Mouse (Mus musculus): ENCODE data around the gene Flvcr1. TPM values are rescaled to one million over a fixed set of nuclear protein-coding genes. Genes with fewer than 3 reads are reported as not detected.

Gene Flvcr1
- polyA plus RNA-seq, 1 experiment from 2014 or later: 10.5 TPM

DNA sequence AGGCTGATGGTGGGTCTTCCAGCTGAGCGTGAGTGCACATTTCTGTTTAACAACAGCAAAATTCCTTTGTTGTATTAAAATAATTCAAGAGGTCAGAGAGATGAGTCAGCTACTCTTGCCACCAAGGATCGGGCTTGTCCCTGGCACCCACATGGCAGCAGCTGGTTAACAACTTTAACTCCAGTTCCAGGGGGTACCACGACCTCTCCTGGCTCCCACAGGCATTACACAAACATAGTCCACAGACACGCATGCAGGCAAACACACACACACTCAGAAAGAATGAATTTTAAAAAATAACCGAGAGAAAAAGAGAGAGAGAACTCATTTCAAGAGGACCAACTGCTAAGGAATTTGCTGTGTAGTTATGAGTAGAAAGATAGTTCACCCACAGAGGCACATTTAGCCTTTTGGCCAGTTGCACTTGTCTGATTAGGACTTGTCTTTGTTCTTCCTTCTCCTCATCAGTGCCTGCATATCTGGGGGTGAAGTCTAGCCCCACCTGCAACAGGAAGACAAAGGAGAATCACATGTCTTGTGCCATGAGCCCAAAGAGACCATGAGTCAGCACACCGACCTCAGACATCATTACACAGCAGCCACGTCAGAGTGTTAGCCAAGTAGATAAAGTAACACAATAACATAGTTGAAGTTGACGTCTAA is 29.0 kb upstream of the Flvcr1 start:
- 70% methylated on average over 8 of the region's 8 CpGs for WGBS
- no peaks in the 10 kb centered on the region for H3K4me1 ChIP-seq (ENCODE audit: control insufficient read depth, insufficient read depth, low read length)
- H3K36me3 ChIP-seq (replicated peaks; ENCODE audit: control insufficient read depth, insufficient read depth, low read depth, low read length): no peaks in the 10 kb centered on the region
- no peak overlapping the region for H3K4me2 ChIP-seq (ENCODE audit: low read depth, low read length)
- no peak overlapping the region for H3K4me3 ChIP-seq (ENCODE audit: low read depth, low read length)
- H3K27ac ChIP-seq (replicated peaks; ENCODE audit: low read depth, low read length): no peak overlapping the region
- H3K9me3 ChIP-seq (replicated peaks; ENCODE audit: control insufficient read depth, low read length): no peaks in the 10 kb centered on the region
- ATAC-seq (replicated peaks; ENCODE audit: insufficient number of reproducible peaks, low FRiP score, low TSS enrichment, low read depth) (no peak), DNase-seq (ENCODE audit: low spot score) (no peak)
- no peak overlapping the region for H3K9ac ChIP-seq (replicated peaks; ENCODE audit: low read length)
- no peaks in the 10 kb centered on the region for H3K27me3 ChIP-seq (ENCODE audit: control insufficient read depth, insufficient read depth, low read length)

DNA sequence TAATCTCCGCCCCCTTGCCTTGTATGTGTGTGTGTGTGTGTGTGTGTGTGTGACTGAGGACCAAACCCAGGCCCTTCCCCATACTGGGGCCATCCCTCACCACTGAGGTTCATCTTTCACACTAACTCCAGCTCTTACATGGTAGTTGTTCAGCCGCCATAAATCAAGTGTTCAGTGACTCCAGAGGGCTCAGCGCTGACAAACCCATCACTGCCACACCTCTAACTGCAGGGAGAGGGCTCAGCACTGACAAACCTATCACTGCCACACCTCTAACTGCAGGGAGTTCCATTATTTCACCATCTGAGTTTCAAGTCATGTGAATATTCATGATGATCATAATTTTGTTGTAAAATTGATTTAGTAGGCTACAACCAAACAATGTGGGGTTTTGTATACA is 27.6 kb upstream of the Flvcr1 start:
- Histone ChIP-seq H3K9me3 (replicated peaks; ENCODE audit: control insufficient read depth, low read length) (no peaks in the 10 kb centered on the region), H3K36me3 (replicated peaks; ENCODE audit: control insufficient read depth, insufficient read depth, low read depth, low read length) (no peaks in the 10 kb centered on the region), H3K4me2 (ENCODE audit: low read depth, low read length) (no peak overlapping the region), H3K4me3 (ENCODE audit: low read depth, low read length) (no peak overlapping the region), H3K27me3 (ENCODE audit: control insufficient read depth, insufficient read depth, low read length) (no peaks in the 10 kb centered on the region), H3K4me1 (ENCODE audit: control insufficient read depth, insufficient read depth, low read length) (no peaks in the 10 kb centered on the region), H3K27ac (replicated peaks; ENCODE audit: low read depth, low read length) (no peak overlapping the region), H3K9ac (replicated peaks; ENCODE audit: low read length) (no peak overlapping the region)
- WGBS: 83% methylated on average over 3 of the region's 3 CpGs
- no peak for DNase-seq (ENCODE audit: low spot score)
- ATAC-seq (replicated peaks; ENCODE audit: insufficient number of reproducible peaks, low FRiP score, low TSS enrichment, low read depth): no peak

DNA sequence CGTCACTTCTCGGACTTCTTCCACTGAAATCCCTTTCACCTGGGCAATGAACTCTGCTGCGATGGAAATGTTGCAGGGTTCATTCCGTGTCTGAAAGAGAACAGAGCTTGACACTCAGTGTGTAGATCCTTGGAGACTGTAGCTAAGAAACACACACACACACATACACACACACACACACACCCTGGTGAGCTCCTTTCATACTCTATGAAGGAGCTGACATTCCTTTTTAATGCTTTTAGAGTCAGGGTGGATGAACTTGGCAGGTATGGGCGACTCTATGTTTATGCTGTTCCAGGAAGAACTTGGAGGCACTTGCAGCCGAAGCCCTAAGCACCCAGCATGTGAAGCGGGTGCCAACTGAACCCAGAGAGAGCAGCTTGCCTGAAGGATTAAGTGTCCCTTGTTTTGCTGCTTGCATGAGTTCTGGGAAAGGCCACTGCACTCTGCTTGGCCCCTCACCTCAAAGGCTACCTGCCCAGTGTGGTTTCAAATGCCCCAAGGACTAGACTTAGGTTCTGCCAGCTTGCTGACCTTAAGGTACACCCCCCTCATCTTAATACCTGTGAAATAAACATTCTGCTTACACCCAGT is 20.4 kb upstream of the Flvcr1 start:
- Histone ChIP-seq H3K9me3 (replicated peaks; ENCODE audit: control insufficient read depth, low read length) (no peaks in the 10 kb centered on the region), H3K27me3 (ENCODE audit: control insufficient read depth, insufficient read depth, low read length) (no peaks in the 10 kb centered on the region), H3K4me3 (ENCODE audit: low read depth, low read length) (no peak overlapping the region), H3K4me2 (ENCODE audit: low read depth, low read length) (no peak overlapping the region), H3K4me1 (ENCODE audit: control insufficient read depth, insufficient read depth, low read length) (no peaks in the 10 kb centered on the region), H3K27ac (replicated peaks; ENCODE audit: low read depth, low read length) (no peak overlapping the region), H3K9ac (replicated peaks; ENCODE audit: low read length) (no peak overlapping the region), H3K36me3 (replicated peaks; ENCODE audit: control insufficient read depth, insufficient read depth, low read depth, low read length) (no peaks in the 10 kb centered on the region)
- 73% methylated on average over 7 of the region's 7 CpGs for WGBS
- DNase-seq (ENCODE audit: low spot score) (no peak), ATAC-seq (replicated peaks; ENCODE audit: insufficient number of reproducible peaks, low FRiP score, low TSS enrichment, low read depth) (no peak)

DNA sequence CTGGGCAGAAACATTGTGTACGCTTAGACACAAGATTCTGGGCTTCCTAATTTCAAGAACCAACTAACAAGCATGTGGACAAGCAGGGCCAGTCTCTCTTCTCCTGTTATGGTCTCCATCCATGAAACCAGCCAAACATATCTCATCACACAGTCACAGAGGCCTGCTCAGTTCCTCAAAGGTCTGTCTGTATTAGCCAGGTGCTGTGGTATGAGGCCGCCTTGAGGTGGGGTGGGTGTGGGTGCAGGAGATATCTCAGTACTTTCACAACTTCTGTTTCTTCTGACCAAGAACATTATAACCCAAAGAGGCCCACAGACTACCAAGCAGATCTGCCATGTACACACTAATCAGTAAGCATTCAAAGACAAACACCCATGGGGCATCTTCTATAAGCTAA is 19.3 kb upstream of the Flvcr1 start:
- H3K27me3 ChIP-seq (ENCODE audit: control insufficient read depth, insufficient read depth, low read length): no peaks in the 10 kb centered on the region
- DNase-seq (ENCODE audit: low spot score): no peak
- no peak overlapping the region for H3K27ac ChIP-seq (replicated peaks; ENCODE audit: low read depth, low read length)
- no peak for ATAC-seq (replicated peaks; ENCODE audit: insufficient number of reproducible peaks, low FRiP score, low TSS enrichment, low read depth)
- no peaks in the 10 kb centered on the region for H3K4me1 ChIP-seq (ENCODE audit: control insufficient read depth, insufficient read depth, low read length)
- no peaks in the 10 kb centered on the region for H3K9me3 ChIP-seq (replicated peaks; ENCODE audit: control insufficient read depth, low read length)
- no peaks in the 10 kb centered on the region for H3K36me3 ChIP-seq (replicated peaks; ENCODE audit: control insufficient read depth, insufficient read depth, low read depth, low read length)
- H3K9ac ChIP-seq (replicated peaks; ENCODE audit: low read length): no peak overlapping the region
- H3K4me3 ChIP-seq (ENCODE audit: low read depth, low read length): no peak overlapping the region
- WGBS: 98% methylated on average over 2 of the region's 2 CpGs
- H3K4me2 ChIP-seq (ENCODE audit: low read depth, low read length): no peak overlapping the region

DNA sequence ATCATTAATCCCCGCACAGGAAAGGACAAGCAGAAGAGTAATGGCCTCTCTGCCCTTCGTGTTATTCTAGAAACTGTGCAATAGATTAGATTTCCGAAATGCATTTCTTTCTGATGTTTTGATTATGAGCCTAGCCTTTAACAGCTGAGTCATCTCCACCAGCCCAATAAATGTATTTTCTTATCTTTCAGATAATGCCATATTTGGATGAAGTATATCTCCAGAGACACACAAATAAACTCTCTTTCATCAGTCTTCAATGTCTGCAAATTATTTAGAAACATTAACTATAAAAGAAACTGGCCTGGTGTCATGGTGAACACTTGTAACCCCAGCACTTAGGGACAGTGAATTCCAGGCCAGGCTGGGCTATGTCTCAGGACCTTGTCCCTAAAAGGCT is 16.7 kb upstream of the Flvcr1 start:
- no peak overlapping the region for H3K27ac ChIP-seq (replicated peaks; ENCODE audit: low read depth, low read length)
- DNase-seq (ENCODE audit: low spot score): no peak
- H3K4me3 ChIP-seq (ENCODE audit: low read depth, low read length): no peak overlapping the region
- H3K27me3 ChIP-seq (ENCODE audit: control insufficient read depth, insufficient read depth, low read length): no peaks in the 10 kb centered on the region
- no peak overlapping the region for H3K9ac ChIP-seq (replicated peaks; ENCODE audit: low read length)
- ATAC-seq (replicated peaks; ENCODE audit: insufficient number of reproducible peaks, low FRiP score, low TSS enrichment, low read depth): no peak
- 84% methylated on average over 3 of the region's 3 CpGs for WGBS
- no peak overlapping the region for H3K4me2 ChIP-seq (ENCODE audit: low read depth, low read length)
- H3K9me3 ChIP-seq (replicated peaks; ENCODE audit: control insufficient read depth, low read length): no peaks in the 10 kb centered on the region
- no peaks in the 10 kb centered on the region for H3K36me3 ChIP-seq (replicated peaks; ENCODE audit: control insufficient read depth, insufficient read depth, low read depth, low read length)
- no peaks in the 10 kb centered on the region for H3K4me1 ChIP-seq (ENCODE audit: control insufficient read depth, insufficient read depth, low read length)

DNA sequence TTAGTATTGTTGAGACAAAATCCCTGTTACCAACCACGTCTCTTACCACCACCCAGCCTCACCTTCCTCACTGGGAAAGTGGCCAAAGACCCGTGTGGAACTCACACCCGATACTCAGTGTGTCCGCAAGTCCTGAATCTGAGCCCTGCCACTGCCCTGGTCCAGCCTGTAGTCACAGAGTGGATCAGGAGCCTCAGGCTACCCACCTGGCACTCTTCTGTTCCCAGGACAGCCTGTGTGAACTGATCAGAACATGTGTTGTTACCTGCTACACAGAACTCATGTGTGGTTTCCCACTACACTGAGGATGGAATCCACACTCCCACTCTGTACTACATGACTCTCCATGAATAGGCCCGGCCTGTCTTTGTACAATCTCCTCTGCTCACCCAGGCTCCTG is 16.1 kb upstream of the Flvcr1 start:
- 78% methylated on average over 5 of the region's 5 CpGs for WGBS
- Histone ChIP-seq H3K4me3 (ENCODE audit: low read depth, low read length) (no peak overlapping the region), H3K9ac (replicated peaks; ENCODE audit: low read length) (no peak overlapping the region), H3K27ac (replicated peaks; ENCODE audit: low read depth, low read length) (no peak overlapping the region), H3K27me3 (ENCODE audit: control insufficient read depth, insufficient read depth, low read length) (no peaks in the 10 kb centered on the region), H3K9me3 (replicated peaks; ENCODE audit: control insufficient read depth, low read length) (no peaks in the 10 kb centered on the region), H3K4me2 (ENCODE audit: low read depth, low read length) (no peak overlapping the region), H3K4me1 (ENCODE audit: control insufficient read depth, insufficient read depth, low read length) (no peaks in the 10 kb centered on the region), H3K36me3 (replicated peaks; ENCODE audit: control insufficient read depth, insufficient read depth, low read depth, low read length) (no peaks in the 10 kb centered on the region)
- no peak for DNase-seq (ENCODE audit: low spot score)
- ATAC-seq (replicated peaks; ENCODE audit: insufficient number of reproducible peaks, low FRiP score, low TSS enrichment, low read depth): no peak

DNA sequence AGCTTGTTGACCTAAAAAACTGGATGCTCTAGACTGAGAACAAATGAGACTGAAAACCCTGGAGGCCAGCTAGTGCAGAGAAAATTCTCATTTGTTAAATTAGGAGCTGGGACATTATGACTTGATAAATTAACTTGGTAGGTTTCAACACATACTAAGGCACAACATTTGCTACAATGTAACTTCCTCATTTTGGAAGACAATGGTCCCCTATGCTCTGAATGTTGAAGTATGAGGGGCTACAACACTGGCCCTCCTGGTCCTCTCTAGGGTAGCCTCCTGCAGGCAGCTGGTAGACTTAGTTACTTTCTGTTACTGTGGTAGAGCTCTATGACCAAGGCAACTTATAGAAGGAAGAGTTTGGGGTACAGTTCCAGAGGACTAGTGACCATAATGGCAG is 15.4 kb upstream of the Flvcr1 start:
- H3K9ac ChIP-seq (replicated peaks; ENCODE audit: low read length): no peak overlapping the region
- no peak overlapping the region for H3K4me2 ChIP-seq (ENCODE audit: low read depth, low read length)
- no peaks in the 10 kb centered on the region for H3K27me3 ChIP-seq (ENCODE audit: control insufficient read depth, insufficient read depth, low read length)
- H3K27ac ChIP-seq (replicated peaks; ENCODE audit: low read depth, low read length): no peak overlapping the region
- ATAC-seq (replicated peaks; ENCODE audit: insufficient number of reproducible peaks, low FRiP score, low TSS enrichment, low read depth): no peak
- H3K36me3 ChIP-seq (replicated peaks; ENCODE audit: control insufficient read depth, insufficient read depth, low read depth, low read length): no peaks in the 10 kb centered on the region
- H3K4me1 ChIP-seq (ENCODE audit: control insufficient read depth, insufficient read depth, low read length): no peaks in the 10 kb centered on the region
- H3K4me3 ChIP-seq (ENCODE audit: low read depth, low read length): no peak overlapping the region
- no peaks in the 10 kb centered on the region for H3K9me3 ChIP-seq (replicated peaks; ENCODE audit: control insufficient read depth, low read length)
- no peak for DNase-seq (ENCODE audit: low spot score)

DNA sequence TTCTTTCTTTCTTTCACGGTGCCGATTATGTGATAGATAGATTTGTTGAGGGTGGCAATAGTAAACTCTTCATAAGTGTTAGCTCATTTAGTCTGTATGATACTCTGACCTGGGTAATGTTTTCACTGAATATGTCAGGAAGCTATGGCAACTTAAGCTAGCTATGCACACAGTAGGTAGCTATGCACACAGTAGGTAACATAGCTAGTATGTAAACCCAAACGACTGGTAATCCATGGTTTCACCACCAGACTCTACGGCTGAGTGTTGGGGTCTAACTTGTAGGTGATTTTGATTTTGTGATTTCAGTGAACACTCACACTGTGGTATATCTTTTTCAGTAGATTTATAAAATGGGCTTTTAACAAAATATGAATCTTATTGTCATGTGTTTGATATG is 12.0 kb upstream of the Flvcr1 start:
- WGBS: 92% methylated on average over 4 of the region's 4 CpGs
- no peak overlapping the region for H3K27ac ChIP-seq (replicated peaks; ENCODE audit: low read depth, low read length)
- H3K4me1 ChIP-seq (ENCODE audit: control insufficient read depth, insufficient read depth, low read length): no peaks in the 10 kb centered on the region
- no peaks in the 10 kb centered on the region for H3K36me3 ChIP-seq (replicated peaks; ENCODE audit: control insufficient read depth, insufficient read depth, low read depth, low read length)
- no peak overlapping the region for H3K4me2 ChIP-seq (ENCODE audit: low read depth, low read length)
- H3K27me3 ChIP-seq (ENCODE audit: control insufficient read depth, insufficient read depth, low read length): no peaks in the 10 kb centered on the region
- H3K9me3 ChIP-seq (replicated peaks; ENCODE audit: control insufficient read depth, low read length): no peaks in the 10 kb centered on the region
- no peak overlapping the region for H3K9ac ChIP-seq (replicated peaks; ENCODE audit: low read length)
- DNase-seq (ENCODE audit: low spot score) (no peak), ATAC-seq (replicated peaks; ENCODE audit: insufficient number of reproducible peaks, low FRiP score, low TSS enrichment, low read depth) (no peak)
- H3K4me3 ChIP-seq (ENCODE audit: low read depth, low read length): no peak overlapping the region
